In genomic region chr11:46776879-46777278, GRCm38 (mm10) we compare ENCODE assay signal across 48 mouse cellular contexts. TPM values are rescaled to one million over a fixed set of nuclear protein-coding genes. Genes with fewer than 3 reads are reported as not detected.
"Had no signal": no experiment of that assay in that cellular context is flagged by ENCODE, and none has a peak within 500 bp of the region (broad histone marks: within the 10 kb centered on the region; RNA-seq: fewer than 3 reads in every experiment).

No protein-coding gene starts in this region.

- H3K9me3 ChIP-seq: heart, embryonic 12.5 days; heart, embryonic 13.5 days; heart, embryonic 15.5 days; hindbrain, embryonic 10.5 days; hindbrain, embryonic 12.5 days; hindbrain, embryonic 13.5 days; hindbrain, embryonic 15.5 days; intestine, embryonic 15.5 days; kidney, embryonic 15.5 days had no signal

- H3K4me2 ChIP-seq: heart, embryonic 11.5 days; heart, embryonic 12.5 days; heart, embryonic 13.5 days; heart, embryonic 15.5 days; hindbrain, embryonic 12.5 days; hindbrain, embryonic 13.5 days; hindbrain, embryonic 14.5 days; hindbrain, embryonic 15.5 days; intestine, embryonic 15.5 days; kidney, embryonic 15.5 days had no signal

- H3K27ac ChIP-seq: heart, embryonic 13.5 days; heart, embryonic 15.5 days; hindbrain, embryonic 10.5 days; hindbrain, embryonic 12.5 days; hindbrain, embryonic 13.5 days; hindbrain, embryonic 14.5 days; hindbrain, embryonic 15.5 days; hindbrain, postnatal 0 days; intestine, embryonic 15.5 days; kidney, embryonic 15.5 days; kidney, postnatal 0 days; layer of hippocampus, adult 2 months; left cerebral cortex, adult 2 months had no signal

- H3K4me1 ChIP-seq: heart, embryonic 12.5 days; heart, embryonic 13.5 days; heart, embryonic 15.5 days; hindbrain, embryonic 10.5 days; hindbrain, embryonic 12.5 days; hindbrain, embryonic 13.5 days; hindbrain, embryonic 15.5 days; intestine, embryonic 15.5 days; kidney, embryonic 15.5 days had no signal

- ATAC-seq: hindbrain, embryonic 16.5 days; hindbrain, postnatal 0 days; intestine, embryonic 15.5 days; intestine, embryonic 16.5 days; intestine, postnatal 0 days had no signal

- H3K4me3 ChIP-seq: heart, embryonic 12.5 days; heart, embryonic 13.5 days; heart, embryonic 15.5 days; hindbrain, embryonic 10.5 days; hindbrain, embryonic 12.5 days; hindbrain, embryonic 13.5 days; hindbrain, embryonic 15.5 days; intestine, embryonic 15.5 days; kidney, embryonic 15.5 days; layer of hippocampus, adult 2 months; left cerebral cortex, adult 2 months had no signal

- H3K9ac ChIP-seq: heart, embryonic 12.5 days; heart, embryonic 13.5 days; heart, embryonic 15.5 days; hindbrain, embryonic 12.5 days; hindbrain, embryonic 13.5 days; hindbrain, embryonic 14.5 days; hindbrain, embryonic 15.5 days; intestine, embryonic 15.5 days; kidney, embryonic 15.5 days had no signal

- DNase-seq: heart, postnatal 10 days; heart, postnatal 14 days; heart, postnatal 36 days; heart, postnatal 4 days; kidney, adult 11 months; kidney, adult 18-20 months; kidney, adult 2 months; kidney, adult 8-10 months; kidney, adult 9 months; kidney, postnatal 10 days; kidney, postnatal 14 days; kidney, postnatal 25 days; kidney, postnatal 36 days; kidney, postnatal 4 days; layer of hippocampus, adult 9-11 months; layer of hippocampus, postnatal 36 days had no signal

- H3K36me3 ChIP-seq: heart, embryonic 12.5 days; heart, embryonic 13.5 days; heart, embryonic 15.5 days; hindbrain, embryonic 10.5 days; hindbrain, embryonic 12.5 days; hindbrain, embryonic 13.5 days; hindbrain, embryonic 15.5 days; intestine, embryonic 15.5 days; kidney, embryonic 15.5 days had no signal

- H3K27me3 ChIP-seq: heart, embryonic 12.5 days; heart, embryonic 13.5 days; heart, embryonic 15.5 days; hindbrain, embryonic 12.5 days; hindbrain, embryonic 13.5 days; hindbrain, embryonic 15.5 days; intestine, embryonic 15.5 days; kidney, embryonic 15.5 days had no signal

RNA-seq across cellular contexts. Expression of gene Timd4, which starts 33.7 kb away (rescaled TPM):
- total RNA-seq: hematopoietic stem cell, adult 5-6 weeks; hindbrain, postnatal 0 days; layer of hippocampus, adult 18-20 months; layer of hippocampus, adult 2 months; layer of hippocampus, adult 8-10 months; layer of hippocampus, postnatal 10 days; layer of hippocampus, postnatal 14 days; layer of hippocampus, postnatal 36 days; left cerebral cortex, adult 2 months had no signal
- polyA plus RNA-seq: heart, postnatal 0 days; hindbrain, embryonic 12.5 days; hindbrain, embryonic 16.5 days had no signal

RNA-seq across cellular contexts. Expression of gene Havcr1, which starts 42.0 kb away (rescaled TPM):
- total RNA-seq: heart, postnatal 10 days; heart, postnatal 14 days; heart, postnatal 25 days; heart, postnatal 36 days; heart, postnatal 4 days; hematopoietic stem cell, adult 5-6 weeks; hindbrain, postnatal 0 days; layer of hippocampus, adult 18-20 months; layer of hippocampus, adult 2 months; layer of hippocampus, adult 8-10 months; layer of hippocampus, postnatal 10 days; layer of hippocampus, postnatal 14 days; layer of hippocampus, postnatal 25 days; layer of hippocampus, postnatal 36 days; left cerebral cortex, adult 18-20 months; left cerebral cortex, adult 2 months; left cerebral cortex, adult 8-10 months had no signal
- polyA plus RNA-seq: heart, embryonic 12.5 days; heart, embryonic 13.5 days; heart, embryonic 14.5 days; heart, embryonic 16.5 days; heart, postnatal 0 days; hindbrain, embryonic 11.5 days; hindbrain, embryonic 12.5 days; hindbrain, embryonic 13.5 days; hindbrain, embryonic 14.5 days; hindbrain, embryonic 15.5 days; hindbrain, embryonic 16.5 days; hindbrain, postnatal 0 days; intestine, embryonic 14.5 days; intestine, embryonic 15.5 days; intestine, embryonic 16.5 days; intestine, postnatal 0 days had no signal
